Mouse (Mus musculus) heart, embryonic 16.5 days (tissue): ENCODE measurements around the gene Mindy4. TPM values are rescaled to one million over a fixed set of nuclear protein-coding genes. Genes with fewer than 3 reads are reported as not detected.

Experiments
- ATAC-seq: fragments of 200-750 bp; cut with Nextera tagmentation; replicated peaks from 2 replicates; pipeline ENCODE4 v1.8.0; 2017; ENCODE audit warnings: moderate number of reproducible peaks; ENCODE audit not compliant: insufficient read depth, low FRiP score; ENCODE audit errors: extremely low read depth
- H3K27ac ChIP-seq: fragments of 300-500 bp; sonication (generic); 2 replicates; pipeline ENCODE4 v1.5.1; 2014; ENCODE audit warnings: mild to moderate bottlenecking, low read length, control low read depth, moderate library complexity
- H3K27me3 ChIP-seq: fragments of 300-500 bp; sonication (generic); 2 replicates; pipeline ENCODE4 v1.6.1; 2014; ENCODE audit warnings: low read length, mixed read lengths; ENCODE audit not compliant: control insufficient read depth, insufficient read depth
- H3K36me3 ChIP-seq: fragments of 300-500 bp; sonication (generic); 2 replicates; pipeline ENCODE4 v1.6.1; 2014; ENCODE audit not compliant: control insufficient read depth, insufficient read depth
- H3K4me1 ChIP-seq: fragments of 300-500 bp; sonication (generic); 2 replicates; pipeline ENCODE4 v1.6.1; 2014; ENCODE audit warnings: low read length, mixed read lengths; ENCODE audit not compliant: control insufficient read depth, insufficient read depth
- H3K4me2 ChIP-seq: fragments of 300-500 bp; sonication (generic); 2 replicates; pipeline ENCODE4 v1.6.1; 2014; ENCODE audit warnings: low read depth, mild to moderate bottlenecking, control low read depth, low read length
- H3K4me3 ChIP-seq: fragments of 300-500 bp; sonication (generic); 2 replicates; pipeline ENCODE4 v1.5.1; 2014; ENCODE audit warnings: mild to moderate bottlenecking, control low read depth, low read length
- H3K9ac ChIP-seq: fragments of 300-500 bp; sonication (generic); 2 replicates; pipeline ENCODE4 v1.6.1; 2014; ENCODE audit warnings: low read length, control low read depth
- H3K9me3 ChIP-seq: fragments of 300-500 bp; sonication (generic); replicated peaks from 2 replicates; pipeline ENCODE4 v1.6.1; 2016; ENCODE audit warnings: low read length; ENCODE audit not compliant: control insufficient read depth
- WGBS: fragments of 180-500 bp; shearing (Covaris S2); extraction: QIAGEN DNeasy Blood & Tissue Kit; methylation state at CpG from one replicate; pipeline ENCODE4 v1.1.7; 2014; 5-methylcytosine and 5-hydroxymethylcytosine counted together
- polyA plus RNA-seq: library from polyadenylated mRNA; unstranded; fragments of >200 nt; fragmentation: Nextera tagmentation; extraction: Ambion mirVana; gene quantifications from 2 replicates; pipeline ENCODE4 v1.2.1, GENCODE M21; 2015

Mindy4 gene
- polyA plus RNA-seq, 1 experiment from 2014 or later = 7.0 TPM

GRCm38 (mm10) chr6:55295325-55295724 is 92.1 kb downstream of the Mindy4 start:
- H3K4me2 ChIP-seq = no peak overlapping the region
- H3K27ac ChIP-seq = no peak overlapping the region
- H3K9me3 ChIP-seq = no peaks in the 10 kb centered on the region
- WGBS = 59% methylated on average over 1 of the region's 1 CpGs
- no peaks in the 10 kb centered on the region for H3K4me1 ChIP-seq
- H3K27me3 ChIP-seq = no peaks in the 10 kb centered on the region
- H3K9ac ChIP-seq = no peak overlapping the region
- ATAC-seq = no peak
- H3K4me3 ChIP-seq = no peak overlapping the region
- 0 out of 2 replicates have a peak, but pooled peaks cover 2% of the 10 kb centered on the region for H3K36me3 ChIP-seq

DNA sequence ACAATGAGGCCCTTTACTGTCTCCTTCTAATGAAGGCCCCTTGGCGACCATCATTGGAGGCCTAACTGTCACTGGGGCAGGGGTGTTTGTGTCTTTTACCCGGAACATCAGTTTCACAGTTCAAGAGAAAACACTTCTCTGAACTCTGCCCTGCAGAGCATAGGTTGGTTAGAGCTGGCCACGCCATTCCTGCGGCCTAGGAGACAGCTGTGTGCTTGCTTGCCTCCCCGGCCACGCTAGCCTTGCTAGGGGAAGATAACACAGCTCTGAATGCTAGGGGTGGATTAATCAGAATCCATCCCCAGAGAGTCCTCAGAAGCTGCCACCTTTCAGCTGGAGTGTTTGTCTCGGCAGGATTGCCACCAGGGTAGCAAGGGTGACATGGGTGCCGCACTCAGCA is 96.3 kb downstream of the Mindy4 start:
- 77% methylated on average over 8 of the region's 8 CpGs for WGBS
- ATAC-seq = no peak
- no peak overlapping the region for H3K9ac ChIP-seq

DNA sequence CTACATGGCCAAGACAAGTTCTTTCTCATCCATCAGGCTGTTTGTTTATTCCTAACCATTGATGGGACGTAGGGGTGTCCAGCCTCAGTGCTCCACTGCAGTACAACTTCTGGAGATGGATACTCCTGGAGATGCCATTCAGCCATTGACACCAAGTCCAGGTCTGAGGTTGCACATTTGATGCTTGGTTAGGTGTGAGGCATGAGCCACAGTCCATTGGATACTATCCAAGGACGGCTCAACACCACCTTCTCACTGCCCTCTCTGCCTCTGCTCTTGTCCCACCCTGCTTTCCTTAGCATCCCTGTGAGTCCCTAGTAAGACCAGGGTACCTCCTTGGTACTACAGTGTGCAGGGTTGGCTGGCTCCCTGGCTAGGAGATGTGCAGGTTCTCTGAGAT is 96.7 kb downstream of the Mindy4 start:
- H3K9me3 ChIP-seq = no peaks in the 10 kb centered on the region
- no peak overlapping the region for H3K4me3 ChIP-seq
- H3K36me3 ChIP-seq = peaks cover 5% of the 10 kb centered on the region; the same call in 1 of the 2 replicates
- no peak overlapping the region for H3K4me2 ChIP-seq
- no peak overlapping the region for H3K27ac ChIP-seq
- no peak for ATAC-seq
- no peaks in the 10 kb centered on the region for H3K27me3 ChIP-seq
- WGBS = 83% methylated on average over 2 of the region's 2 CpGs
- no peaks in the 10 kb centered on the region for H3K4me1 ChIP-seq
- H3K9ac ChIP-seq = no peak overlapping the region

More for the DNA sequence above, 96.3 kb downstream of the Mindy4 start:
- H3K27ac ChIP-seq = no peak overlapping the region
- H3K4me2 ChIP-seq = no peak overlapping the region
- H3K36me3 ChIP-seq = peaks cover 5% of the 10 kb centered on the region; the same call in 1 of the 2 replicates
- no peaks in the 10 kb centered on the region for H3K4me1 ChIP-seq
- H3K27me3 ChIP-seq = no peaks in the 10 kb centered on the region
- no peaks in the 10 kb centered on the region for H3K9me3 ChIP-seq
- no peak overlapping the region for H3K4me3 ChIP-seq

GRCm38 (mm10) chr6:55300704-55301103 is 97.5 kb downstream of the Mindy4 start:
- H3K4me3 ChIP-seq = no peak overlapping the region
- H3K9me3 ChIP-seq = no peaks in the 10 kb centered on the region
- H3K27ac ChIP-seq = no peak overlapping the region
- H3K9ac ChIP-seq = no peak overlapping the region
- no peak overlapping the region for H3K4me2 ChIP-seq
- H3K27me3 ChIP-seq = no peaks in the 10 kb centered on the region
- WGBS = 76% methylated on average over 11 of the region's 11 CpGs
- no peaks in the 10 kb centered on the region for H3K4me1 ChIP-seq
- peaks cover 5% of the 10 kb centered on the region; the same call in 1 of the 2 replicates for H3K36me3 ChIP-seq
- ATAC-seq = no peak

- WGBS = 24% methylated on average over 2 of the region's 2 CpGs
- Histone ChIP-seq H3K4me2 (no peak overlapping the region), H3K36me3 (no peaks in the 10 kb centered on the region), H3K9me3 (no peaks in the 10 kb centered on the region), H3K27ac (no peak overlapping the region), H3K9ac (no peak overlapping the region), H3K4me1 (peaks cover 5% of the 10 kb centered on the region; the same call in 1 of the 2 replicates), H3K27me3 (no peaks in the 10 kb centered on the region), H3K4me3 (no peak overlapping the region)
- ATAC-seq = no peak
Observed at GRCm38 (mm10) chr6:55310179-55310578, 107.0 kb downstream of the Mindy4 start.

DNA sequence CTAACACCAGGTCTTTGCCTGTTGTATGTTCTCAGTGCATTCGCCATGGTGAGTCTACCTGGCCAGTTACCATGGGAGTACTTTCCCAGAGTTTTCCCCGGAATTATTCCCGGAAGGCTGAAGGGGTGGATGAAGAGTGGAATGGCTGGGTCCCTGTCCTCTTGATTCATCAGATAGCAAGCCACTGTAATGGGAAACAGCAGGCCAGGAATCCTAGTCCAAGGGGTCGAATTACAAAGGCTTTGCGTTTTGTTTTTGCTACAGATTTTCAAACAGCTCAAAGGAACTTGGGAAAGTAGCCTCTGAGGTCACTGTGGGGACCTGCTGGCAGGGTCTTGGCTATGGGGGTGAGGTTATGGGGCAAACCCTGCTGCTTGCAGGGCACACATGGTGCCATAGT is 108.8 kb downstream of the Mindy4 start:
- H3K36me3 ChIP-seq = no peaks in the 10 kb centered on the region
- no peak overlapping the region for H3K4me3 ChIP-seq
- 53% methylated on average over 5 of the region's 5 CpGs for WGBS
- H3K27me3 ChIP-seq = no peaks in the 10 kb centered on the region
- H3K9me3 ChIP-seq = no peaks in the 10 kb centered on the region
- ATAC-seq = no peak
- no peak overlapping the region for H3K9ac ChIP-seq
- no peak overlapping the region for H3K27ac ChIP-seq
- no peak overlapping the region for H3K4me2 ChIP-seq
- H3K4me1 ChIP-seq = peaks cover 5% of the 10 kb centered on the region; the same call in 1 of the 2 replicates

GRCm38 (mm10) chr6:55313893-55314292 is 110.7 kb downstream of the Mindy4 start:
- no peak overlapping the region for H3K4me3 ChIP-seq
- H3K27me3 ChIP-seq = no peaks in the 10 kb centered on the region
- no peak overlapping the region for H3K9ac ChIP-seq
- H3K36me3 ChIP-seq = no peaks in the 10 kb centered on the region
- H3K27ac ChIP-seq = no peak overlapping the region
- WGBS = 87% methylated on average over 4 of the region's 4 CpGs
- H3K9me3 ChIP-seq = no peaks in the 10 kb centered on the region
- no peak overlapping the region for H3K4me2 ChIP-seq
- ATAC-seq = no peak
- H3K4me1 ChIP-seq = peaks cover 5% of the 10 kb centered on the region; the same call in 1 of the 2 replicates

GRCm38 (mm10) chr6:55314628-55315027 is 111.4 kb downstream of the Mindy4 start:
- Histone ChIP-seq H3K27me3 (no peaks in the 10 kb centered on the region), H3K4me1 (peaks cover 9% of the 10 kb centered on the region), H3K27ac (no peak overlapping the region), H3K36me3 (no peaks in the 10 kb centered on the region), H3K9me3 (no peaks in the 10 kb centered on the region), H3K4me2 (no peak overlapping the region), H3K9ac (no peak overlapping the region), H3K4me3 (no peak overlapping the region)
- ATAC-seq = no peak
- WGBS = 78% methylated on average over 8 of the region's 8 CpGs

DNA sequence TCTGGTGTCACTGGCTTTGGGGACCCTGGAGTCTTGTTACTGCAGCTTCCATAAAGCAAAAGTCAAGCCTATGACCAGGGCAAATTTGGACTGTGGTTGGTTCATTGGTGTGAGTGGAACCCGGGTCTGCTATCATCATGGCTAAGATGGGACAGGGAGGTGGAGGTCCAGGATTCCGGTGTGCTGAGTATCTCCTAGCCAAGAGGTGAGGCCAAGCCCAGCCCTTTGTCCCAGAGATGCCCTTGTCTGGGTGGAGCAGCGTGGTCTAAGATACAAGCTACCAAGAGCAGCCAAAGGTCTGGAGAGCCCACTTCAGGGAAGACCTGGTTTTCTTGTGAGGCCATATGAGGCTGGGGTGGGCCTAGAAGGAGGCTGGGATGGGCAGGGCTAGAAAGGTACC is 115.4 kb downstream of the Mindy4 start:
- no peak overlapping the region for H3K27ac ChIP-seq
- H3K9me3 ChIP-seq = no peaks in the 10 kb centered on the region
- 90% methylated on average over 3 of the region's 3 CpGs for WGBS
- H3K9ac ChIP-seq = no peak overlapping the region
- H3K4me2 ChIP-seq = no peak overlapping the region
- no peak overlapping the region for H3K4me3 ChIP-seq
- ATAC-seq = no peak
- no peaks in the 10 kb centered on the region for H3K27me3 ChIP-seq
- peaks cover 4% of the 10 kb centered on the region for H3K4me1 ChIP-seq
- no peaks in the 10 kb centered on the region for H3K36me3 ChIP-seq
